Mouse (Mus musculus) stomach, embryonic 16.5 days (tissue): ENCODE data around the gene Golga1. TPM values are rescaled to one million over a fixed set of nuclear protein-coding genes. Genes with fewer than 3 reads are reported as not detected.
A peak's percentile ranks its signal among the peaks of the same experiment; 100 is the strongest.
"Not testable (repeated sequence)": the region's sequence is repeated elsewhere in the genome, so short reads cannot be mapped to it uniquely, and the experiment has no call there.

Experiments used
- ATAC-seq: fragments of 200-750 bp; cut with Nextera tagmentation; 2 replicates; pipeline ENCODE4 v1.8.0; 2017; ENCODE audit warnings: moderate number of reproducible peaks, moderate TSS enrichment; ENCODE audit not compliant: insufficient read depth, low FRiP score
- H3K27ac ChIP-seq: fragments of 300-500 bp; sonication (generic); 2 replicates; pipeline ENCODE4 v1.5.1; 2014; ENCODE audit warnings: low read length
- H3K27me3 ChIP-seq: fragments of 300-500 bp; sonication (generic); 2 replicates; pipeline ENCODE4 v1.6.1; 2014; ENCODE audit warnings: low read length, control low read depth, mixed read lengths; ENCODE audit not compliant: control insufficient read depth, insufficient read depth
- H3K36me3 ChIP-seq: fragments of 300-500 bp; sonication (generic); 2 replicates; pipeline ENCODE4 v1.6.1; 2014; ENCODE audit warnings: low read length; ENCODE audit not compliant: control insufficient read depth, insufficient read depth
- H3K4me1 ChIP-seq: fragments of 300-500 bp; sonication (generic); 2 replicates; pipeline ENCODE4 v1.6.1; 2014; ENCODE audit warnings: low read length, control low read depth, mixed read lengths; ENCODE audit not compliant: control insufficient read depth, insufficient read depth
- H3K4me2 ChIP-seq: fragments of 300-500 bp; sonication (generic); 2 replicates; pipeline ENCODE4 v1.6.1; 2014; ENCODE audit warnings: low read depth, low read length, mixed read lengths
- H3K4me3 ChIP-seq: fragments of 300-500 bp; sonication (generic); replicated peaks from 2 replicates; pipeline ENCODE4 v1.5.1; 2014; ENCODE audit warnings: mild to moderate bottlenecking, low read length
- H3K9ac ChIP-seq: fragments of 300-500 bp; sonication (generic); 2 replicates; pipeline ENCODE4 v1.6.1; 2014; ENCODE audit warnings: low read length
- H3K9me3 ChIP-seq: fragments of 300-500 bp; sonication (generic); replicated peaks from 2 replicates; pipeline ENCODE4 v1.6.1; 2016; ENCODE audit warnings: low read length, control low read depth; ENCODE audit not compliant: control insufficient read depth
- WGBS: fragments of 180-500 bp; shearing (Covaris S2); extraction: QIAGEN DNeasy Blood & Tissue Kit; methylation state at CpG from one replicate; pipeline ENCODE4 v1.1.7; 2014; 5-methylcytosine and 5-hydroxymethylcytosine counted together
- polyA plus RNA-seq: library from polyadenylated mRNA; unstranded; fragments of >200 nt; fragmentation: Nextera tagmentation; extraction: Ambion mirVana; gene quantifications from 2 replicates; pipeline ENCODE4 v1.2.1, GENCODE M21; 2015

The Golga1 gene
- 27.8 and 31.2 TPM in 2 replicates for polyA plus RNA-seq

DNA sequence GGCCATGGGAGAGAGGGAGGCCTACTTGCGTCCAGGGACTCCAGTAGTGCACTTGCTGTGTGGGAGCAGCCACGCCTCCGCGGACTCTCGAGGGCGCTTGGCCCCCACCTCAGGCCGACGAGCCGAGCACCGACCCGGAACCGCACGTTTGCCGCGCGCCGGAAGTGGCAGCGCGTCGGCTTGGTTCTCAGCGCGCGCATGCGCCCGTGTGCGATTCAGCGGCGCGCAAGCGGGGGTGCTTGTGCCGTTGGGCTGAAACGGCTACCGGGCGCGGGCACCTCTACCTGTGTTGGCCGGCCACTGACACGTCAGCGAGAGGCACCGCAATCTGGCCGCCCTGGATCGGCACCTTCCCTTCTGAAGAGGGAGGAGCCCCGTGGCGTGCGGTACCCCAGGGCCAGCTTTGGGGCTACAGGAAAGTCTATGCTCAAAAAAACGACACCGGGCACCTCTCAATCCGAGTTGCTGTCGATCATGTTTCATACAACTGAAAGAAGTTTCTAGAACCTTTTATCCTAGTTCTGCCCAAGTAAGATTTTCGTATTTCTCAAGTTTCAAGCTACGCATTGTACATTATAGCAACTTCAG, at the start of gene Golga1:
TSS of gene Golga1 (minus strand) at position 142 of the 588 bp plus-strand sequence.
- peak within 1 kb of the TSS; percentile 92 for H3K4me2 ChIP-seq
- ATAC-seq = peak; percentile 96
- peak within 1 kb of the TSS; percentile 94 for H3K27ac ChIP-seq
- H3K4me1 ChIP-seq = no peaks in the 10 kb centered on the region
- peak within 1 kb of the TSS; percentile 98 for H3K4me3 ChIP-seq
- H3K36me3 ChIP-seq = no peaks in the 10 kb centered on the region
- H3K27me3 ChIP-seq = no peaks in the 10 kb centered on the region
- WGBS = under 1% methylated on average over 50 of the region's 50 CpGs
- H3K9me3 ChIP-seq = no peaks in the 10 kb centered on the region
- H3K9ac ChIP-seq = peak within 1 kb of the TSS; percentile 95

DNA sequence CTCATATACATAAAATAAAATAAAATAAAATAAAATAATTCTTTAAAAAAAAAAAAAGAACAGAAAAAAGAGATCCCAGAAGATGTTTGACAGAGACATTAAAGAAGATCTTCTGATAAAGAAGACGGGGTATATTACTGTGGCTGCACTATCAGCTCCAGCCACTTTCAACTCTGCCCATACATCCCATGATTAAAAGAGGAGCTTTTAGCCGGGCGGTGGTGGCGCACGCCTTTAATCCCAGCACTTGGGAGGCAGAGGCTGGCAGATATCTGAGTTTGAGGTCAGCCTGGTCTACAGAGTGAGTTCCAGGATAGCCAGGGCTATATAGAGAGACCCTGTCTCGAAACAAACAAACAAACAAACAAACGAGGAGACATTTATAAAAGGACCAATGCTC, 48.8 kb upstream of the Golga1 start:
- ATAC-seq = no peak
- H3K4me2 ChIP-seq = no peak overlapping the region
- H3K4me1 ChIP-seq = no peaks in the 10 kb centered on the region
- no peak overlapping the region for H3K4me3 ChIP-seq
- H3K27ac ChIP-seq = no peak overlapping the region
- WGBS = 94% methylated on average over 7 of the region's 7 CpGs
- H3K27me3 ChIP-seq = no peaks in the 10 kb centered on the region
- no peak overlapping the region for H3K9ac ChIP-seq
- H3K36me3 ChIP-seq = 0 out of 2 replicates have a peak, but pooled peaks cover 2% of the 10 kb centered on the region
- no peaks in the 10 kb centered on the region for H3K9me3 ChIP-seq

DNA sequence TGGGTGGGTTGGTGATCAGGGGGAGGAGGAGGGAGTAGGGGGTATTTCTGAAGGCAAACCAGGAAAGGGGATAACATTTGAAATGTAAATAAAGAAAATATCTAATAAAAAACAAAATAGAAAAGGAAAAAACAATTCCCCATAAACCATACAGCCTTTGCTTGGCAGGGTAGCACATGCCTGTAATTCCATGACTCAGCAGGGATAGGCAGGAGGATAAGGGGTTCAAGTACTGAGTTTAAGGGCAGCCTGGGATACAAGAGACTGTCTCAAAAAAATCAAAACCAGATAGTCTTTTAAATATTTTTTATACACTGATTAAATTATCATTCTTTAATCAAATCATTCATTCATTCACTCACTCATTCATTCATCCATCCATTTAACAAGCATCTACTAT, 45.2 kb upstream of the Golga1 start:
- Histone ChIP-seq H3K9me3 (no peaks in the 10 kb centered on the region), H3K4me3 (no peak overlapping the region), H3K27me3 (no peaks in the 10 kb centered on the region), H3K9ac (no peak overlapping the region), H3K36me3 (no peaks in the 10 kb centered on the region), H3K27ac (no peak overlapping the region), H3K4me1 (no peaks in the 10 kb centered on the region), H3K4me2 (no peak overlapping the region)
- no peak for ATAC-seq

DNA sequence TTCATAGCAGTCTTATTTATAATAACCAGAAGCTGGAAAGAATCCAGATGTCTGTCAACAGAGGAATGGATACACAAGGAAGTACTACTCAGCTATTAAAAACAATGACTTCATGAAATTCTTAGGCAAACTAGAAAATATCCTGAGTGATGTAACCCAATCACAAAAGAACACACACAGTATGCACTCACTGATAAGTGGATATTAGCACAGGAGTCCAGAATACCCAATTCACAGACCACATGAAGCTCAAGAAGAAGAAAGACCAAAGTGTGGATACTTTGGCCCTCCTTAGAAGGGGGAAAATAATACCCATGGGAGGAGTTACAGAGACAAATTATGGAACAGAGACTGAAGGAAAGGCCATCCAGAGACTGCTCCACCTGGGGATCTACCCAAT, 44.4 kb upstream of the Golga1 start:
- not testable (repeated sequence) for H3K9me3 ChIP-seq, H3K9ac ChIP-seq, ATAC-seq, H3K27me3 ChIP-seq, H3K4me3 ChIP-seq, H3K4me1 ChIP-seq, H3K4me2 ChIP-seq, H3K36me3 ChIP-seq, H3K27ac ChIP-seq

DNA sequence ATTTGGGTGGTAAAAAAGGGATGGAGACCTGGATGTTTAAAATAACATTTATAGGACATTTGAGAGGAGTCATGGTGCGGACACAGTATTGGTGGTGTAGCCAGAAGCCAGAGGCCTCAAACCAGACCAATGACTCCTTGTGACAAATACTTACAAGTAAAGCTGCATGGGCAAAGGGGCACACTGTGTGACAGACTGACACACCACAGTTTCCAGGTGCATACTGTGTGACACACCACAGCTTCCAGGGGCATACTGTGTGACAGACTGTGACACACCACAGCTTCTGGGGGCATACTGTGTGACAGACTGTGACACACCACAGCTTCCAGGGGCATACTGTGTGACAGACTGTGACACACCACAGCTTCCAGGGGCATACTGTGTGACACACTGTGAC, 34.6 kb upstream of the Golga1 start:
- not testable (repeated sequence) for H3K4me1 ChIP-seq, H3K27me3 ChIP-seq, H3K27ac ChIP-seq, H3K9ac ChIP-seq, ATAC-seq, H3K36me3 ChIP-seq, H3K4me2 ChIP-seq, H3K4me3 ChIP-seq, H3K9me3 ChIP-seq
- 98% methylated on average over 1 of the region's 1 CpGs for WGBS

DNA sequence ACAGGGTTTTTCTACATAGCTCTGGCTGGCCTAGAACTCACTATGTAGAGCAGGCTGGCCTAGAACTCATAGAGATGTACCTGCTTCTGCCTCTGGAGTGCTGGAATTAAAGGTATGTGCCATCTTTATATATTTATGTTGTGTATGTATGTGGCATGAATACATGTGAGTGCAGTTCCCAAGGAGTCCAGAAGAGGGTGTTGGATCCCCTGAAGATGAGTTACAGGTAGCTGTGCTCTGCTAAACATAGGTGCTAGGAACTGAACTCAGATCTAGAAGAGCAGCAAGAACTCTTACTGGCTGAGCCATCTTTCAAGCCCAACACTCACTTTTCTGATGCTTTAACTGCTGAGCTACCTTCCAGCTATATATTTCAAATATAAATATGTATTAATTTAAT, 32.7 kb upstream of the Golga1 start:
- Histone ChIP-seq H3K4me3 (no peak overlapping the region), H3K36me3 (peaks cover 2% of the 10 kb centered on the region; the same call in 1 of the 2 replicates), H3K9ac (no peak overlapping the region), H3K4me1 (no peaks in the 10 kb centered on the region), H3K4me2 (no peak overlapping the region), H3K9me3 (no peaks in the 10 kb centered on the region), H3K27ac (no peak overlapping the region), H3K27me3 (no peaks in the 10 kb centered on the region)
- no peak for ATAC-seq

DNA sequence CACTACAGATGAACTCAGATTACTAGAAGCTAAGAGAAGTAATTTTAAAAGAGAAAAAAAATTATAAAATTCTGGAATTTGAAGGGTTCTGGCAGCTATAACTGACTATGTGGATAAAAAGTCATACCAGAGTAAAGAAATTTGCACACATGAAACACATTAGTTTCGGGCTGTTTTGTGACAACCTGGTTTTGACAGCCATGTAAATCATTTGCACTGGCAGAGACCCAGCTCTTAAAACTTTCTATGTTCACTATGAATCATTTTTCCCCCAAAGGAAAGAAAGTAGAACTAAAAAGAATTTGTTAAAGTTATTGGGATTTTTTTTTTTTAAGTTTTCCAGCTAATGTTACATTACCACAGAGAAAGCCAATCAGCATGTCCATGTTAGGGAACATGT, 26.6 kb upstream of the Golga1 start:
- 75% methylated on average over 1 of the region's 1 CpGs for WGBS

DNA sequence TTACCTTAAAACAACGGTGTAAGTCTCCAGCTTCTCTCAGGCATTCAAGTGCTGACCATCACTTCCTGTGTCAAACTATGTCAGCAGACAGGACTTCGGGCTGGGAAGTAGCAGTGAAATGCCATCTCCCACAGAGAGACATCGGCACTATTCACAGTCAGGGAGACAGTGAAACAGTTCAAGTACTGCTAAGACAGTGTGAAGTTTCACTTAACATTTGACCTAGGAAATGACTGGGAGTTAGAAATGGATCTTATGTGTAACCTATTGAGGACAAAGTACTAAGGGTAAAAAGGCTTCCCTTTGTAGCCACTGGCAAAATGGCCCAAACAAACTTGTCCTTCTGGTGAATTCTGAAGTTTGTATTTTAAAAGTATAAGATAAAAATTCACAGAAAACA, 17.4 kb upstream of the Golga1 start:
- WGBS = 85% methylated on average over 3 of the region's 3 CpGs
- H3K4me1 ChIP-seq = no peaks in the 10 kb centered on the region
- no peak overlapping the region for H3K4me3 ChIP-seq
- no peak overlapping the region for H3K9ac ChIP-seq
- H3K36me3 ChIP-seq = no peaks in the 10 kb centered on the region
- H3K27me3 ChIP-seq = no peaks in the 10 kb centered on the region
- H3K27ac ChIP-seq = no peak overlapping the region
- ATAC-seq = no peak
- no peaks in the 10 kb centered on the region for H3K9me3 ChIP-seq
- no peak overlapping the region for H3K4me2 ChIP-seq

More for the DNA sequence above, 26.6 kb upstream of the Golga1 start:
- no peaks in the 10 kb centered on the region for H3K9me3 ChIP-seq
- H3K27me3 ChIP-seq = no peaks in the 10 kb centered on the region
- H3K4me1 ChIP-seq = no peaks in the 10 kb centered on the region
- no peak overlapping the region for H3K4me3 ChIP-seq
- peaks cover 6% of the 10 kb centered on the region; the same call in 1 of the 2 replicates for H3K36me3 ChIP-seq
- ATAC-seq = no peak
- H3K9ac ChIP-seq = no peak overlapping the region
- no peak overlapping the region for H3K27ac ChIP-seq
- no peak overlapping the region for H3K4me2 ChIP-seq

DNA sequence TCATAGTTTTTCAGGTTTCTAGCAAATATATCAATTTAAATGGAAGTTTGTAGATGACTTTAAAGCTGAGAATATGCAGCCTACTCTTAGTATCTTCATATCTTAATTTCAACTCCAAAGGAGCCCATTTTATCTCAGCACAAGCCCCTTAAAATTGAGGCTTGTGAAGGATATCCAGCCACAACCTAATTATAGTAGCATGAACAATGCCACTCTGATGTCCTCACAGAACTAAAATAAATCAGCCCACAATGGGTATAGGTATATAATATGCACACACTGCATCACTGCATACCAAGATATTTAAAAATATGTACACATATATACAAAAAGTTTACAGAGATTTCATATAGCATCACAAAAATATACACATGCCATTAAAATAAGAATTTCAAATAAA, 5.3 kb upstream of the Golga1 start:
- Histone ChIP-seq H3K4me3 (no peak overlapping the region), H3K9ac (no peak overlapping the region), H3K4me1 (no peaks in the 10 kb centered on the region), H3K4me2 (no peak overlapping the region), H3K27me3 (no peaks in the 10 kb centered on the region), H3K9me3 (no peaks in the 10 kb centered on the region), H3K27ac (no peak overlapping the region), H3K36me3 (no peaks in the 10 kb centered on the region)
- no peak for ATAC-seq

DNA sequence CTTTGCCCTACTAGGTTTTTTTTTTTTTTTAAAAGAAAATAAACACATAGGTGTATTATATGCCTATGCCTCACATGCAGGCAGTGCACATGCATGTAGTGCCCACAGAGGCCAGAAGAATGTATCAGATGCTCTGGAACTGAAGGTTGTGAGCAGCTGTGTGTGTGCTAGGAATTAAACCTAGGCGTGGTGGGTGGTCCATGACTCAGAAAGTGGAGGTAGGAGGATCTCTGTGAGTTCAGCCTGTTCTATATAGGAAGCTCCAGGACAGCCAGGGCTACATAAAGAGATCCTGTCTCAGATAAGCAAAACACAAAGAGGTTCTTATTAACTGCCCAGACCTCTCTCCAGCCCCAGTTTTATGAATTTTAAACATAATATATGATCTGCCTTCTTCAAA, 3.8 kb upstream of the Golga1 start:
- no peak overlapping the region for H3K4me2 ChIP-seq
- no peaks in the 10 kb centered on the region for H3K36me3 ChIP-seq
- no peak overlapping the region for H3K27ac ChIP-seq
- no peaks in the 10 kb centered on the region for H3K4me1 ChIP-seq
- no peak for ATAC-seq
- no peaks in the 10 kb centered on the region for H3K27me3 ChIP-seq
- no peak overlapping the region for H3K4me3 ChIP-seq
- H3K9ac ChIP-seq = no peak overlapping the region
- WGBS = 70% methylated on average over 1 of the region's 1 CpGs
- H3K9me3 ChIP-seq = no peaks in the 10 kb centered on the region
